Mouse (Mus musculus) spleen, adult 12 weeks (tissue): ENCODE results near the gene Atp6v1e2.

ENCODE experiments used
- DNase-seq: peaks from one replicate; pipeline ENCODE4 v3.0.0; 2022; ENCODE audit warnings: low spot score

Gene Atp6v1e2

DNA sequence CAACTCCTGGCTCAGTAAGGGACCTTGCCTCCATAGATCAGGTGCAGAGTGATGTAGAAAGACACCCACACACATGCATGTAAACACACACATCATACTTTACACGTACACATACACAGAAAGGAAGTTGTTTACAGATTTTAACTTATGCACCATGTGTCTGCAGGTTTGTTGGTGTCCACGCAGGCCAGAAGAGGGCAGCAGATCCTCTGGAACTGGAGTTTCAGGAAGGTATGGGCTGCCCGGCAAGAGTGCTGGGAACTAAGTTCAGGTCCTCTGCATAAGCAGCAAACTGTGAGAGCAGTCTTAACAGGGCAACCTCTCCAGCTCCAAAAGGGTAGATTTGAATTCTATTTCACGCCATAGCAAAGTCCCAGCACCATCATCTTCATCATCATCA is 32.2 kb downstream of the Atp6v1e2 start:
- no peak for DNase-seq

DNA sequence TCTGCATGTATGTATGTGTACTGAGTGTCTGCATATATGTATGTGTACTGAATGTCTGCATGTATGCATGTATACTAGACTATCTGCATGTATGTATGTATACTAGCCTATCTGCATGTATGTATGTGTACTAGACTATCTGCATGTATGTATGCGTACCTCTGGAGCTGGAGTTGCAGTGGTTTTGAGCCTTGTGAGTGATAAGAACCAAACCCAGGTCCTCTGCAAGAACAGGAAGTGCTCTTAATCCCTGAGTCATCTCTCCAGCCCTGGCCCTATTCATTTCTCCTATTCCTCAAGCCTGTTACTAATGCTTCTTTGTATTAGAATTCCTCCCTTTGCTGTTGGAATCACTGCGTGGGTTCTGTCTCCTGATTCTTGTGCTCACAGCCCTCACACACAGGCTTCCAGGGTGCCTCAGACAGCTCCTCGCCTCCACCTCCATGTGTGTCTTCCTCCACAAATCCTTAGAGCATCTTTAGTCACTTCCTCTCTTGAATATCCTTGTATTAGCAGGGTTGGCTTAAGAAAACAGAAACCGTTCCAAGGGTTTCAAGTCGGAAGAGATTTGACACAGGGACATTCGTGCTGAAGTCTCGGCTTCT is 34.6 kb downstream of the Atp6v1e2 start:
- DNase-seq = no peak

DNA sequence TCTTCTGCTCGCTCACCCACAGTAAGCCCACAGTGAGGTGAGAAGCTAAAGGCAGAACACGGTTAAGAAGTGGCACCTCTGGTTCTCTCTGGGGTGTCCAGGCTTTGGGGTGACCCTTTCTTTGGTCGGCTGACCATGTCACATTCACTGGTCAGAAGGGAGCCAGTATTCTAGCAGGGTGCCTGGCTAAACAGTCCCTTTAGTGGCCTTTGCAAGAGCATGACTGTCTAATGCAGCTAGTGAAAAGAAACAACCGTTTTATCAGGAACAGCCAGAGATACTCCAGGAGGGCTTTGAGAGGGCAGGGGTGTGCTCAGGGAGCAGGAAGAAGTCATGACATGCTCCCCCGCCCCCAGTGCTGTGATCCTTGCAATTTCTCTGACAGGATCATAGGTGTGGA is 36.4 kb downstream of the Atp6v1e2 start:
- no peak for DNase-seq

DNA sequence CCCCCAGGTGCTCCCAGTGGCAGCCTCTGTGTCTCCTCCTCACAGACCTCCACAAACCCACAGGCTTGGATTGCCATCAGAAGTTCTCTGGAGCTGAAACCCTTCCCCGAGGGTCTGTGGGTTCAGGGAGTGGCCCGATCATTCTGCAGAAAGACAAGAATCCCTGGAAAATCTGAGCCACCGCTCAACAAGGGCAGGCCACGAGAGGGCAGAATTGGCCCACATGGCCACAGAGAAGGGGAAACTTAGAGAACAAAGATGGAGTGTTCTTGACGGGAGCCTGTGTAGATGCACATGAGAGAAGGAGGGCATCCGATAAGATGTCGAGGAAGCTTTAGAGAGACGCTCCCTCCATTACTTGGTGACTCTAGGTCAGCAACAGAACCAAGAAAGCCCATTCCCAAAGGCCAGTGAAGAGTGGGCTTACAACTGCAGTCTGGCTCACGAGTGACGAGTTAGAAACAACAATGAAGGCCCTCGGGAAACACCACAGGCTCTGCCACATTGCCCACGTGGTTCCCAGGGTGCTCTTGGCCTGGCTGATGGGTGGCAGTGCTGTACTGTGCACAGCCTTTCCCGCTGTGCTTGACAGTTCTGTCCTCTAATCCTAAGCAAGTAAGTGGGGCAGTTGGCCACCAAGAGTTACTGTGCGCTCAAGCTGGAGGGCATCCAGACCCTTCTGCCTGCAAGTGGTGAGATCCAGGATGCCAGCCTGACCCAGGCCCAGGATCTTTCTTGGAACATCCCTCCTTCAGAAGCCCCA is 37.8 kb downstream of the Atp6v1e2 start:
- no peak for DNase-seq

DNA sequence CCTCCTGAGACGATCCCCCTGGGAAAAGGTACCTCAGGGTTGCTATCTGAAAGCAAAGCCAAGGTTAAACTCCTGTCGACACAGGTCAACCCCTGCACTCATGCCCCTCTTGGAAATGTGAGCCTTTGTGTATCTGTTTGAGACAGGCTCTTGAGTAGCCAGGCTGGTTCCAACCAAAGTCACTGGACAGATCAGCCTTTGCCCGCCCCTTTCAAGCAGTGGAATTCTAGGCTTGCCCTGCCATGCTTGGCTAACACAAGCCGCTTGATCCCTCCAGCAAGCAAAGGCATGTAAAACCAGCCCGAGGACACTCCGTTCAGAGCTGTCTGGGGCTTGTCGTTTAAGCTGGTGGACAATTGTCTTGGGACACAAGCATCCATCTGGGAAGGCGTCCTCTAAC is 39.4 kb downstream of the Atp6v1e2 start:
- DNase-seq = no peak

DNA sequence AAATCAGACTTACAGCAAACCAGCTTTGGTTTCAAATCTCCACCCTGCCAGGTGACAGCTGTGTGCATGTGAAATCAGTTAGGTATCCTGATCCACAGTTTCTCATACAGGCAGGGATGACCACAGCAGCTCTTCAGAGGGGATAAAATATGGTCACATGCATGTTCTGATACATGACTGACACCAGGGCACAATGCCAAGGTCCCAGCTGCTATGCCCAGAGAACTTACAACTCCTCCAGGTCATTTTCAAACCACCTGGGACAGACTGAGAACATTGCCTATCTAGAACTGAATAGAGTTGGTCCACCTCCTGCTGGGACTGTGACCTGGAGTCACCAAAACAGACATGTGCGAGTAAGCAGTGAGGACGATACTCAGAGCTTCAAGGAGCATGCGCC is 40.6 kb downstream of the Atp6v1e2 start:
- no peak for DNase-seq

DNA sequence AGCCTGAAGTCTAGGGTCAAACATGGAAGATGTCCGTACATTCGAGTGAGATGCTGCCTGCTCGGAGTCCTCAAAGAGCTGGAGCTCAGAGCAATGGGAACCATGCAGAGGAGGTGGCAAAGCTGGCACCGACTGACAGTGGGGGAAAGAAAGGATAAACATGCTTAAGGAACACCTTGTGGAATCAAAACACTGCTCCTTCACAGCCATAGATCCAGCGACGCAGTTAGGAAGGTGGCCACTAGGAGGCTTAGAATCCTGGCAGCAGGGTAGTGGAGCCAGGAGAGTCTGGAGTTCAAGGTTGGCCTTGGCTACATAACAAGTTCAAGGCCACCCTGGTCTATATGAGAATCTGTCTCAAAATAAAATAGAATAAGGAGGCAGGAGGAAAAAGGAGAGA is 41.1 kb downstream of the Atp6v1e2 start:
- DNase-seq = no peak

DNA sequence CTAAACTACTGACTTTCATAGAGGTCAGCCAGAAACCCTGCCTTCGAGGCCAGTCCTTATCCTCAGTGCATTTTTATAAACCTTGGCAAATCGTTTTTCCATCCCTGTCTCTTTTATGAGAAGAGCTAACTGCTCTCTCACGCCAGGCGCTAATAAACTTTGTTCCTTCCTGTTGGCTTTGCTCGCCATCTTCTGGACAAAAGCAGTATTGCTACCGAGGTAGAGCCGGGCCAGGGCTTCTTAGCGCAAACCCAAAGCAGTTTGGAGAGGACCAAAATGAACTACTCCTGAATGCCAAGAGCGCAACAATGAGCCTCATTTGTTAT is 41.6 kb downstream of the Atp6v1e2 start:
- DNase-seq = peak; percentile 27

DNA sequence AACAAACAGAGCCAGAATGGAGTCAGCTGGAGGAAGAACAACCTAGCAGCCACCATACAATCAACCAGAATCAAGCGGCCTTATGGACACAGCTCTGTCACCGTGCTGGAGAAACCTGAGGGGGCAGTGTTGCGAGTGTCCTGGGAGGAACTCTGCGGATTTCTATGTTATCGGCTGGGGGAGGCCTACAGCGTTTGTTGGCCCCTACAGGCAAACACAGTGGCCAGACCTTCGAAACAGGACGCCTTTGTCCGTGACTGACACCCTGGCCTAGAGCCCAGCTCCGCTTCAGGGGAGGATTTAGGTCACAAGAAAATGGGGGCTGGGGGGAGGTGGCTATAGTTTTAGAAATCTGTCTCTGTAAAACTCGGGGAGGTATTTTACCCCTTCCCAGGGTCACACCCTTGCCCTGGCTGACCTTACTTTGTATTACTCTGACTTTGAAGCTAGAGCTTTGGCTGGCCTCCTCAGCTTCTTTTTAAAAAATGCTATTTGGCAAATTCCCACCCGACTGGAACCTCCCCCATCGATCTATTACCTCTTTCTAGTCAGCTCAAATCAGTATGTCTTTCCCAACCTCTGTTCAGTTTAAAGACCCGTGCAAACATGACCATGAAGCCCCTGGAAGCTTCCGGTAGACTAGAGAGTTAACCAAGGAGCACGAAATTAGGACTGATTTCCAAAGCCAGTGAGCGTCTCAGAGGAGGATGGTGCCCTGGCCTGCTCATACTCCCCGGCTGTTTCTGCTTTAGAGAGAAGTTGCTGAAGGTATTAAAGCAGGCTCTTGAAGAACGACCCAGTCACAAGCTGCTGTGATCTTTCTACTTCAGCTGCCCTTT is 42.2 kb downstream of the Atp6v1e2 start:
- DNase-seq = no peak

DNA sequence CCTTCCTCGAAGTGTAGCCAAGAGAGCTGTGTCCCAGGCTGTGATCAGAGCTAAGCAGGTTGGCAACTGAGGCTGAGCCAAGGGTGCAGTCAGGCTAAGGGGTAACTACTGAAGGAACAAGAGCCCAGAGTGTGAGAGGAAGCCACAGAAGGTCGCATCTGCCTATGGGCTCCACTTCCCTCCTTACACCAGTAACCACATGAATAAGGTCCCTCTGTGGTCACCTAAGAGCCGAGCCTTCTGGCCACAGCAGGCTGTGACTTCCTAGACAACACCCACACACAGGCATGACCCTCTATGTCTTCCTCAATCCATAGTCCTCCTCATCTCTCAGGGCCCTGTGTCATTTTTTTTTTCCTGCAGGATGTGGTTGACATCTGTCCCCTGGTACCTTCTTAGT is 43.5 kb downstream of the Atp6v1e2 start:
- no peak for DNase-seq

DNA sequence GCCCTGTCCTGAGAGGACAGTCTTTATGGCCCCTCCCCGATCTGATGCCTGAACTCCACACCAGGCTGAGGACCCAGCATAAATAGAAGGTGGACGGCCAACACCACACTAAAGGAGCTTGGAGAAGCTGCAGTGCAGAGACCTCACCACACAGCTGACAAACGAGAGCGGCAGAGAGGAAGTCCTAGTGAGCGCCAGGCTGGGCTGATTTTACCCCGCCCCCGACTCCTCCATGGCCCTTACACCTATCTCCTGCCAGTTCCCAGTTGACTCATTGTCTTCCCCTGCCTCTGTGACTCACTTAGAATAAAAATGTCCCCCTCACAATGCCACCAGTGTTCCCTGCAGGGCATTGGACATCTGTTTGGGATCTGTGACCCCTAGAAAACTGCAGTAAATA is 44.1 kb downstream of the Atp6v1e2 start:
- no peak for DNase-seq

DNA sequence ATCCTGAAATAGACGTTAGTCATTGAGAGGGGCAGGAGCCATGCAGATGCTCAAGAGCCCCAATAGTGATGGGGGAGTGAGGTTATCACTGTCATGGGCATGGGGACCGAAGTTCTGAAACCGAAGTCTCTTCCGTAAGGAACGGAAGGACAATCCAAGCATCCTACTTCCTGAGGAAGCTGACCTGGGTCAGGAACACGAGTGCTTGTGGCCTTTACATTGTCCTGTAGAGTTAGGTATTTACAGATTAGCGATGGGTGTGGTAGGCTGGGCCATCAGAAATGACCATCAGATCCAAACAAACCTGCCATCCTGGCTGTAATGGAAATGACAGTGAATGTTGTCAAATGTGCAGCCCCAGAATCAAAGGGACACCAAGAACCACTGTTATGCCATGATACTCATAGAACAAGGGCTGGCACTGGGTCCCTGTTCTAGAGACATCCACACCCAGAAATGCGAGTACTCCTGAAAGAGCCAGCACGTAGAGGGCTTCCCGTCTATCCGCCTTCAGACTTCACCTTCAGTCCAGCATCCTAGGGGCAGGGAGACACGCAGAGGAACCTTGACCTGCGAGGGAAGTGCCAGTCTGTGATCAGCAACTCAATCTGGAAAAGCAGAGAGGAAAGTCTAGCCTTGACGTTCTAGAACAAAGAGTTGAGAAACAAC is 45.2 kb downstream of the Atp6v1e2 start:
- no peak for DNase-seq

DNA sequence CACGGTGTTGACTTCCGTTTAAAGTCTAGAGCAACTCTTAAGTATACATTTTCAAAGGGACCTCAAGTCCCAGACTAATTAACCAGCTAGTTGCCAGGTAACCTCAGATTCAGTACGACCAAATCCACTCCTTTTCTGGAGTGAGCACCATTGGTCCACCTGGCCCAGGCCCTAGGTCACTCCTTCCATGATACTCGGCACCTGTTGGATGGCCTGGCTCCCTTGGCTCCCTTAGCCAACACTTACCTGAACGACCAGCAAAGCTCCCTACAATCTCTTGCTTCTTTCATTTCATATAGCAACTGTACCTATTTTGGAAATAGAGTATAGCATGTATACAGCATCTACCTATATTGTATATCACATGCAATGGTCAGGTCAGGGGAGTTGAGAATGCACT is 47.1 kb downstream of the Atp6v1e2 start:
- no peak for DNase-seq

DNA sequence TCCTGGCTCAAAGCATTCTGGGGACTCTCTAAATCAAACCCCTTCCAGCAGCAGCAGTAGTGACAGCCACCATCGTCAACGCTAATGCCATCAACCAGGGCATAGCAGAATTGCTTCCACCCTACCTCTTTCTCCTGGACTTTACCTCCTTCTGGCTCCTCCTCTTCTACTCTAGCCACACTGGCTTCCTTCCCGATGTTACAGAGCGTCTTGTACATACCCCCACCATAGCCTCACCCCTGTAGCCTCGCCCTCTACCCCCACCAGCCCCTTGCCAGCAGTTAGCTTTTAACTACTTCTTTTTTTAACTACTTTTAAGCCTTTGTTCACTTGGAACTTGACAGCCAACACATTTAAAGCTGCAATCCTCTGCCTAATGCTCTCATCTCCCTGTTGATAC is 47.9 kb downstream of the Atp6v1e2 start:
- no peak for DNase-seq

DNA sequence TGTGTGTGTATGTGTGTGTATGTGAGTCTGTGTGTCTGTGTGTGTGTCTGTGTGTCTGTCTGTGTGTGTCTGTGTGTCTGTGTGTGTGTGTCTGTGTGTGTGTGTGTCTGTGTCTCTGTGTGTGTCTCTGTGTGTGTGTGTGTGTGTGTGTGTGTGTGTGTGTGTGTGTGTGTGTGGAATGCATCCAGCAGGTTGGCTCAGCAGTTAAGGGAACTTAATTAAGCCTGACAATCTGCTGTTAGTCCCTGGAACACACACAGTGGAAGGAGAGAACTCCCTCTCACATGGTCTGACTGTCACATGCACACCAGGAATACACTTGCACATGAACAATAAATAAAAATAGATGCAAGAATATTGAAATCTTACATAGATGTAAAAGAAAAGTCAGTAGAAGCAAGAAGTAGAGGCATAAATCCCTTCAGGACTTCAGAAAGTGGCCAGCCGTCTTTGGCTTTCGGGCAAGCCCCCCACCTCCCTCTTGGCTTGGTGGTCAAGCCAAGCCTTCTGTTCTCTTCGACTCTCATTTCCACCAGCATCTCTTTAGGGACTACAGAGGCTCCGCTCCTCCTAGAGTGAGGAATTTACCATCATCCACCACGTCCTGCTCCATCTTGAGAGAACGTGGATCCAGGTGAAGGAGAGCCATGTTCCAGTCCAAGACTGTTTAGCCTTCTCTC is 50.1 kb downstream of the Atp6v1e2 start:
- DNase-seq = no peak

DNA sequence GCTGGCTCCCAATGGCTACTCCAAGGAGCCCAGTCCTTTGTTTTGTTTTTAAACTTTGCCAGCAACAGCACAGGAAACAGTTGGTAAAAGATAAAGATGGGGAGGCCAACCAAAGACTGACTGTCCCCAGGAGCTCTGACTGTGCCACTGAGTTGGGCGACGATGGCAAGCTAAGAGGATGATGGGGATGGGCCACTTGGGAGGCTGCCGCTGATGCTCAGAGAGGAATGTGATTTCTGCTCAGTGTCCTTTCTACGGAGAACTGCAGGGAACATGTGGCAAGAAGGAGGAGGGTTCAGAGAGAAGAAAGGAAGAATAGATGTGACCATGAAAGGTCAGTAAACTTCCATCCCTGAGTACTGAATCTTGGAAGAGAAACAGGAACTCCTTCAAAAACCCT is 52.5 kb downstream of the Atp6v1e2 start:
- no peak for DNase-seq
